Mouse (Mus musculus) cortical plate, adult 2 months (tissue): ENCODE measurements around the gene Malsu1.

Source experiments
- CTCF ChIP-seq: fragments of 200-500 bp; IDR thresholded peaks from 2 replicates; pipeline ENCODE4 v1.5.1; 2011; ENCODE audit warnings: mild to moderate bottlenecking, control low read depth, low read length; ENCODE audit not compliant: insufficient read depth; ENCODE audit errors: extremely low read depth
- POLR2A ChIP-seq: fragments of 200-500 bp; IDR thresholded peaks from 2 replicates; pipeline ENCODE4 v1.6.1; 2011; ENCODE audit warnings: mild to moderate bottlenecking, low read length, control low read depth; ENCODE audit not compliant: insufficient read depth; ENCODE audit errors: extremely low read depth

GRCm38 (mm10) chr6:49116241-49116640 is 42.6 kb downstream of the Malsu1 start:
- no peak for TF ChIP-seq CTCF
- TF ChIP-seq POLR2A = no peak
